In genomic region chr6:84078172-84078571, GRCm38 (mm10) we compare ENCODE assay signal across 8 mouse cellular contexts.
DNase-seq lines count a peak whose midpoint lies in the region; ATAC-seq and TF ChIP-seq lines count a peak whose summit lies in the region.
"Had no signal": no experiment of that assay in that cellular context is flagged by ENCODE, and none has a peak within 500 bp of the region (broad histone marks: within the 10 kb centered on the region; RNA-seq: fewer than 3 reads in every experiment).

No protein-coding gene starts in this region.

- WGBS in kidney, postnatal 0 days = 46% methylated on average over 1 of the region's 1 CpGs
- 41% methylated on average over 1 of the region's 1 CpGs for WGBS in embryonic facial prominence, embryonic 15.5 days

- no peak for ATAC-seq in kidney, postnatal 0 days (replicated peaks; ENCODE audit: low FRiP score, low read depth)
- ATAC-seq in embryonic facial prominence, embryonic 15.5 days (ENCODE audit: insufficient number of reproducible peaks, low FRiP score, low TSS enrichment, low read depth) = peak; percentile 24; the same call in 1 of the 2 replicates

- H3K36me3 ChIP-seq in kidney, postnatal 0 days (ENCODE audit: insufficient read depth, low read length) = no peaks in the 10 kb centered on the region
- no peaks in the 10 kb centered on the region for H3K36me3 ChIP-seq in embryonic facial prominence, embryonic 15.5 days

- no peak overlapping the region for H3K4me3 ChIP-seq in kidney, postnatal 0 days (replicated peaks; ENCODE audit: low read depth, low read length)
- no peak overlapping the region for H3K4me3 ChIP-seq in embryonic facial prominence, embryonic 15.5 days (replicated peaks)
- H3K4me3 ChIP-seq: heart, embryonic 13.5 days had no signal

- no peaks in the 10 kb centered on the region for H3K9me3 ChIP-seq in kidney, postnatal 0 days (replicated peaks; ENCODE audit: low read length)
- H3K9me3 ChIP-seq in embryonic facial prominence, embryonic 15.5 days (replicated peaks) = no peaks in the 10 kb centered on the region

- no peak overlapping the region for H3K9ac ChIP-seq in kidney, postnatal 0 days (ENCODE audit: low read depth, low read length)
- H3K9ac ChIP-seq in embryonic facial prominence, embryonic 15.5 days = no peak overlapping the region
- H3K9ac ChIP-seq: heart, embryonic 13.5 days had no signal

- DNase-seq in kidney, postnatal 0 days (ENCODE audit: low spot score) = no peak
- DNase-seq in kidney, postnatal 10 days = no peak
- peak; percentile 16 to 21 for DNase-seq in B cell, adult 2 months
- peak; percentile 55 for DNase-seq in ES-CJ7 (ENCODE audit: low read depth, low spot score)
- no peak for DNase-seq in frontal cortex, postnatal 14 days (ENCODE audit: low spot score in 2 of 2)
- DNase-seq in cerebellum, adult 9-11 months = no peak

- TF ChIP-seq CTCF in kidney, postnatal 0 days (IDR thresholded peaks at IDR 0.05; ENCODE audit: low read depth) = peak; percentile 58

- no peaks in the 10 kb centered on the region for H3K27me3 ChIP-seq in kidney, postnatal 0 days (ENCODE audit: insufficient read depth, low read length)
- no peaks in the 10 kb centered on the region for H3K27me3 ChIP-seq in embryonic facial prominence, embryonic 15.5 days
- H3K27me3 ChIP-seq: heart, embryonic 13.5 days had no signal

- no peak overlapping the region for H3K4me2 ChIP-seq in kidney, postnatal 0 days (ENCODE audit: low read length)
- H3K4me2 ChIP-seq in embryonic facial prominence, embryonic 15.5 days (replicated peaks) = no peak overlapping the region
- H3K4me2 ChIP-seq: heart, embryonic 13.5 days had no signal

- H3K27ac ChIP-seq in kidney, postnatal 0 days = no peak overlapping the region
- no peak overlapping the region for H3K27ac ChIP-seq in embryonic facial prominence, embryonic 15.5 days (replicated peaks)
- H3K27ac ChIP-seq: heart, embryonic 13.5 days had no signal

- H3K4me1 ChIP-seq in kidney, postnatal 0 days (replicated peaks; ENCODE audit: insufficient read depth, low read length) = no peaks in the 10 kb centered on the region
- no peaks in the 10 kb centered on the region for H3K4me1 ChIP-seq in embryonic facial prominence, embryonic 15.5 days

Comparison
In these comparisons a context has a peak if more than half of its experiments do, and no peak if none do; other contexts are left out.
1. DNase-seq: peak in B cell, adult 2 months (2 of 2) and ES-CJ7 (single experiment); none in kidney, postnatal 0 days (single experiment), kidney, postnatal 10 days (single experiment), frontal cortex, postnatal 14 days (0 of 2) and cerebellum, adult 9-11 months (single experiment).